Mouse (Mus musculus) olfactory bulb, adult 2 months (tissue): Measurements from ENCODE around the gene Umodl1. TPM values are rescaled to one million over a fixed set of nuclear protein-coding genes. Genes with fewer than 3 reads are reported as not detected.

Experiments used
- H3K27ac ChIP-seq: fragments of 200-500 bp; 2 replicates; pipeline ENCODE4 v1.5.1; 2012; ENCODE audit warnings: low read depth, low read length; ENCODE audit not compliant: insufficient read depth
- H3K4me1 ChIP-seq: fragments of 200-500 bp; 2 replicates; pipeline ENCODE4 v1.6.1; 2012; ENCODE audit warnings: low read length; ENCODE audit not compliant: control insufficient read depth, insufficient read depth
- H3K4me3 ChIP-seq: fragments of 200-500 bp; 2 replicates; pipeline ENCODE4 v1.5.1; 2012; ENCODE audit warnings: mild to moderate bottlenecking, low read depth, low read length, moderate library complexity; ENCODE audit not compliant: insufficient read depth
- CTCF ChIP-seq: fragments of 200-500 bp; IDR thresholded peaks from 2 replicates; pipeline ENCODE4 v1.5.1; 2012; ENCODE audit warnings: low read depth, mild to moderate bottlenecking, low read length, moderate library complexity; ENCODE audit not compliant: insufficient read depth
- POLR2A ChIP-seq: fragments of 200-500 bp; IDR thresholded peaks from 2 replicates; pipeline ENCODE4 v1.6.1; 2012; ENCODE audit warnings: mild to moderate bottlenecking, low read depth, low read length, moderate library complexity; ENCODE audit not compliant: insufficient read depth
- WGBS: fragments of 180-500 bp; shearing (Covaris S2); methylation state at CpG from one replicate; pipeline ENCODE4 v1.1.7; 2018; 5-methylcytosine and 5-hydroxymethylcytosine counted together
- polyA plus RNA-seq: library from polyadenylated mRNA; stranded (reverse); fragments of >200 nt; gene quantifications from 2 replicates; pipeline ENCODE4 v1.2.4, GENCODE M21; 2012; ENCODE audit warnings: low replicate concordance; ENCODE audit not compliant: missing spikeins, insufficient read depth, insufficient read length

Umodl1 gene
- polyA plus RNA-seq, 1 experiment = not detected

- TF ChIP-seq CTCF (no peak), POLR2A (no peak)
- Histone ChIP-seq H3K4me3 (no peak overlapping the region), H3K27ac (no peak overlapping the region), H3K4me1 (peaks cover 5% of the 10 kb centered on the region)
- 60% methylated on average over 5 of the region's 5 CpGs for WGBS
Observed at GRCm38 (mm10) chr17:30935301-30935700, 19.1 kb upstream of the Umodl1 start.

DNA sequence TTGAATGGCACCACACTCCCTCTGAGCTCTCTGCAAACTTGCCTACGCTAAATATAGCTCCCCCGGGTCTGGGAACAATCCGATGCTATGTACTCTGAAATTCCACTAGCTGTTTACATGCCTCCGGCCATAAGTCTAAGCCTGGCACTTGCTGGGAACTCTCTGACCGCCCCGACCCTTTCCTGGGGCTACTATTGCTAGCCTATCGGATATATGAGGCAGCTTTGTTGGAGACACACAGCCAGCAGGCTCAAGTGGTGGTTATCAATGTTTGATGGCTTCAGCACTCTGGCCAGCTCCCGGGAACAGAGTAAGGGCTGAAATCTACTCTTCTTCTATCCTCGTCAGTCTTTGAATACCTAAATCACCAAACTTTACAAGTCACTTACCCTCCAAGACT lies 15.9 kb upstream of the Umodl1 start:
- H3K4me1 ChIP-seq = peaks cover 5% of the 10 kb centered on the region
- TF ChIP-seq POLR2A (no peak), CTCF (no peak)
- H3K4me3 ChIP-seq = no peak overlapping the region
- WGBS = 44% methylated on average over 9 of the region's 9 CpGs
- H3K27ac ChIP-seq = no peak overlapping the region

GRCm38 (mm10) chr17:30948382-30948781 lies 6.1 kb upstream of the Umodl1 start:
- no peak for TF ChIP-seq POLR2A
- TF ChIP-seq CTCF = no peak
- Histone ChIP-seq H3K4me1 (peaks cover 5% of the 10 kb centered on the region), H3K4me3 (no peak overlapping the region), H3K27ac (no peak overlapping the region)
- 64% methylated on average over 1 of the region's 1 CpGs for WGBS

- H3K4me1 ChIP-seq = peaks cover under 1% of the 10 kb centered on the region
- H3K27ac ChIP-seq = no peak overlapping the region
- no peak overlapping the region for H3K4me3 ChIP-seq
- WGBS = 3% methylated on average over 7 of the region's 7 CpGs
- TF ChIP-seq CTCF = no peak
- TF ChIP-seq POLR2A = no peak
Observed at GRCm38 (mm10) chr17:30950780-30951179, 3.7 kb upstream of the Umodl1 start.

DNA sequence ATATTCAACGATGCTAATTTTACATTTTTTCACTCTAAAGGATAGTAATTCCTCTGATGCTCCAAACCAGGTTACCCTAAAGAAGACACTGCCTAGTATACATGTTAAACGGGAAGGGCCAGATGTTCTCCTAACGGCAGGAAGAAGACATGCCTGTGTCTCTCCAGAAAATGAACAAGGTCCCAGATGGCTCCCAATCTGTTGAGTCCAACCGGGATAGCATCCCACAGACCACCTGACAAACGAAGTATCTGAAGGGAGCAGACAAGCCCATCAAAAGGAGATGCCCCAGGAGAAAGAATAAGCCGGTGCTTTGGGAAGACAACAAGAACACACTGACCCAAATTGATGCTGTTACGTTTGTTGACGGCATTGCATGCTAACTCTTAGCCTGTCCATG lies 2.8 kb upstream of the Umodl1 start:
- no peaks in the 10 kb centered on the region for H3K4me1 ChIP-seq
- WGBS = 77% methylated on average over 8 of the region's 8 CpGs
- no peak overlapping the region for H3K4me3 ChIP-seq
- no peak overlapping the region for H3K27ac ChIP-seq
- no peak for TF ChIP-seq CTCF
- TF ChIP-seq POLR2A = no peak

GRCm38 (mm10) chr17:30961936-30962592 lies 7.6 kb downstream of the Umodl1 start:
- 82% methylated on average over 7 of the region's 7 CpGs for WGBS
- TF ChIP-seq POLR2A (no peak), CTCF (no peak)
- H3K4me1 ChIP-seq = no peaks in the 10 kb centered on the region

DNA sequence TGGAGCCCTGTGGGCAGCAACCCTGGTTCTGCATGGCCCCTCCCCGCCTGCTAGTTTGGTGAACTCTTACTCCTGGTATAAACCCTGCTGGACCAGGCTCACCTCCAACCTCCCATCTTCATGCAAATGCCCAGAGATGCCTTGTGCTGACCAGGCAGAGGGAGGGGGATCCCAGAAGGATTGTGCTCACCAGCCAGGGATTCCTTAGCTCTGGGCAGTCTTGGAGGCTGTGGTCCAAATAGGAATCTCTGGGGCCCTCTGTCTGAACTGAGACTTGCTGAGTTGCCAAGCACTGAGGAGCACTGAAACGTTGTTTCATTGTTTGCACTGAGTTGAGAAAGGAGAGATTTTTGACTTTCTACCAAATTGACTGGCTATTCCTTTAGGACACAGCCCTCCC lies 8.4 kb downstream of the Umodl1 start:
- Histone ChIP-seq H3K27ac (no peak overlapping the region), H3K4me1 (no peaks in the 10 kb centered on the region), H3K4me3 (no peak overlapping the region)
- WGBS = 62% methylated on average over 2 of the region's 2 CpGs
- TF ChIP-seq CTCF (no peak), POLR2A (no peak)

More at GRCm38 (mm10) chr17:30961936-30962592, 7.6 kb downstream of the Umodl1 start:
- Histone ChIP-seq H3K4me3 (no peak overlapping the region), H3K27ac (no peak overlapping the region)

DNA sequence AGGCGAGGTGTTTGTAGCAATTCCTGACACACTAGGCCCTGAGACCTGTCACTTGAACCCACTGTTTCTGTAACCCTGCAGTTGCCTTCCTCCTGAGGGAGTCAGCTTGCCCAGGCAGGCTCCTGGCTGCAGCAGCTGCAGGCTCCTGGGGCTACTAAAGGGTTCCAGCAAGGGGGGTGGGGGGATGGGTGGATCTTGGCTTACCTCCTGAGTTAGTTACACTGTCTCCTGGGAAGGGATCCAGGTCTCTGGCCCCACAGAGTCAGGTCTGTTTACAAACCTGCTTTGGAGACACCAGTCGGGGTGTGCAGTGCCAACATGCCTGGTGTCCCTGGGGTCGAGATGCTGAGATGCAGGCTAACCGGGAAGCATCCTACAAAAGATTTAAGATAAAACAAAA lies 15.5 kb downstream of the Umodl1 start:
- 62% methylated on average over 4 of the region's 4 CpGs for WGBS
- no peak overlapping the region for H3K4me3 ChIP-seq
- H3K27ac ChIP-seq = no peak overlapping the region
- no peak for TF ChIP-seq POLR2A
- TF ChIP-seq CTCF = no peak
- H3K4me1 ChIP-seq = no peaks in the 10 kb centered on the region

DNA sequence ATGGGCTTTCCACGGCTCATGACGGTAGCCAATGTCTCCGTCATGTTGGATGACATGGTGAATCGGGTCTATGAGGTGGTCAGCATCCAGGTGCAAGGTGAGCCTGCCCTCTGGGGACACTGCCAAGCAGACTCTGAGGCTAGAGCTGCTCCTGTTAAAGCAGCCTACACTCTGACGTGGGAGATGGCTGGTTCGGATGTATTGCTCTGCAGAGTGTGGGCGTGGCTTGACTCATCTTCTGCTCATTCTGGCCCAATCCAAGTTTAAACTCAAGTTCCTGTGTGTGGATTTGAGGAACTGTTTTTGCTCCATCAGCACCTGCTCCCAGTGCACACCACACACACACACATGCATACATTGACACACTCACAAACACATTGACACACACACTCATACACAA lies 17.4 kb downstream of the Umodl1 start:
- no peaks in the 10 kb centered on the region for H3K4me1 ChIP-seq
- no peak overlapping the region for H3K4me3 ChIP-seq
- WGBS = 74% methylated on average over 7 of the region's 7 CpGs
- TF ChIP-seq CTCF = no peak
- no peak for TF ChIP-seq POLR2A
- H3K27ac ChIP-seq = no peak overlapping the region
